Mouse (Mus musculus) neural tube, embryonic 12.5 days (tissue): ENCODE data around the gene Kif6. TPM values are rescaled to one million over a fixed set of nuclear protein-coding genes. Genes with fewer than 3 reads are reported as not detected.

Experiments
- ATAC-seq: fragments of 200-750 bp; cut with Nextera tagmentation; 2 replicates; pipeline ENCODE4 v1.8.0; 2017; ENCODE audit warnings: low read depth, mild to moderate bottlenecking, moderate TSS enrichment, moderate library complexity; ENCODE audit not compliant: low FRiP score
- H3K27ac ChIP-seq: fragments of 300-500 bp; sonication (generic); 2 replicates; pipeline ENCODE4 v1.5.1; 2016
- H3K27me3 ChIP-seq: fragments of 300-500 bp; sonication (generic); replicated peaks from 2 replicates; pipeline ENCODE4 v1.6.1; 2016; ENCODE audit warnings: mild to moderate bottlenecking
- H3K36me3 ChIP-seq: fragments of 300-500 bp; sonication (generic); 2 replicates; pipeline ENCODE4 v1.6.1; 2016; ENCODE audit warnings: mild to moderate bottlenecking
- H3K4me1 ChIP-seq: fragments of 300-500 bp; sonication (generic); 2 replicates; pipeline ENCODE4 v1.6.1; 2016
- H3K4me2 ChIP-seq: fragments of 300-500 bp; sonication (generic); replicated peaks from 2 replicates; pipeline ENCODE4 v1.6.1; 2016; ENCODE audit warnings: mild to moderate bottlenecking
- H3K4me3 ChIP-seq: fragments of 300-500 bp; sonication (generic); 2 replicates; pipeline ENCODE4 v1.5.1; 2016
- H3K9ac ChIP-seq: fragments of 300-500 bp; sonication (generic); 2 replicates; pipeline ENCODE4 v1.6.1; 2016; ENCODE audit warnings: mild to moderate bottlenecking
- H3K9me3 ChIP-seq: fragments of 300-500 bp; sonication (generic); 2 replicates; pipeline ENCODE4 v1.6.1; 2016; ENCODE audit warnings: mild to moderate bottlenecking
- WGBS: fragments of 180-500 bp; shearing (Covaris S2); methylation state at CpG from one replicate; pipeline ENCODE4 v1.1.7; 2016; 5-methylcytosine and 5-hydroxymethylcytosine counted together
- polyA plus RNA-seq: library from polyadenylated mRNA; unstranded; fragments of >200 nt; fragmentation: Nextera tagmentation; extraction: Ambion mirVana; gene quantifications from 2 replicates; pipeline ENCODE4 v1.2.1, GENCODE M21; 2016

The Kif6 gene
- 3.5 and 3.8 TPM in 2 replicates for polyA plus RNA-seq

- H3K27ac ChIP-seq, result no peak within 1 kb of the TSS
- H3K36me3 ChIP-seq, result no peaks in the 10 kb centered on the region
- ATAC-seq, result peak; percentile 97
Measured at GRCm38 (mm10) chr17:49614577-49615235, at the start of gene Kif6. Gene Kif6, plus strand, starts transcription at chr17:49615136.

GRCm38 (mm10) chr17:49568717-49569116, 46.2 kb upstream of the Kif6 start:
- ATAC-seq, result no peak
- Histone ChIP-seq H3K4me1 (peaks cover 8% of the 10 kb centered on the region), H3K36me3 (no peaks in the 10 kb centered on the region), H3K4me2 (no peak overlapping the region), H3K9me3 (no peaks in the 10 kb centered on the region), H3K9ac (no peak overlapping the region), H3K27ac (no peak overlapping the region), H3K27me3 (no peaks in the 10 kb centered on the region), H3K4me3 (no peak overlapping the region)
- WGBS, result 82% methylated on average over 8 of the region's 8 CpGs

More at GRCm38 (mm10) chr17:49614577-49615235, at the start of gene Kif6:
- no peaks in the 10 kb centered on the region for H3K9me3 ChIP-seq
- H3K9ac ChIP-seq, result peak within 1 kb of the TSS; percentile 60
- peak within 1 kb of the TSS; percentile 65 for H3K4me3 ChIP-seq
- no peaks in the 10 kb centered on the region for H3K27me3 ChIP-seq
- peak within 1 kb of the TSS; percentile 93 for H3K4me2 ChIP-seq
- 2% methylated on average over 27 of the region's 27 CpGs for WGBS
- H3K4me1 ChIP-seq, result peaks cover 11% of the 10 kb centered on the region; the same call in 1 of the 2 replicates

GRCm38 (mm10) chr17:49577321-49577720, 37.6 kb upstream of the Kif6 start:
- WGBS, result 96% methylated on average over 3 of the region's 3 CpGs
- H3K4me3 ChIP-seq, result no peak overlapping the region
- no peaks in the 10 kb centered on the region for H3K27me3 ChIP-seq
- no peaks in the 10 kb centered on the region for H3K36me3 ChIP-seq
- H3K4me1 ChIP-seq, result no peaks in the 10 kb centered on the region
- no peak overlapping the region for H3K4me2 ChIP-seq
- no peaks in the 10 kb centered on the region for H3K9me3 ChIP-seq
- H3K9ac ChIP-seq, result no peak overlapping the region
- no peak overlapping the region for H3K27ac ChIP-seq
- ATAC-seq, result no peak

GRCm38 (mm10) chr17:49582471-49582870, 32.5 kb upstream of the Kif6 start:
- no peak overlapping the region for H3K9ac ChIP-seq
- no peak overlapping the region for H3K27ac ChIP-seq
- H3K4me1 ChIP-seq, result no peaks in the 10 kb centered on the region
- no peak for ATAC-seq
- WGBS, result 35% methylated on average over 11 of the region's 11 CpGs
- no peaks in the 10 kb centered on the region for H3K9me3 ChIP-seq
- H3K36me3 ChIP-seq, result no peaks in the 10 kb centered on the region
- H3K4me3 ChIP-seq, result no peak overlapping the region
- no peaks in the 10 kb centered on the region for H3K27me3 ChIP-seq
- H3K4me2 ChIP-seq, result no peak overlapping the region

GRCm38 (mm10) chr17:49590051-49590450, 24.9 kb upstream of the Kif6 start:
- no peaks in the 10 kb centered on the region for H3K9me3 ChIP-seq
- no peak overlapping the region for H3K4me2 ChIP-seq
- peak; percentile 29; the same call in 1 of the 2 replicates for ATAC-seq
- WGBS, result 28% methylated on average over 8 of the region's 8 CpGs
- H3K4me3 ChIP-seq, result no peak overlapping the region
- H3K27me3 ChIP-seq, result no peaks in the 10 kb centered on the region
- H3K36me3 ChIP-seq, result no peaks in the 10 kb centered on the region
- 0 out of 2 replicates have a peak, but pooled peaks cover 5% of the 10 kb centered on the region for H3K4me1 ChIP-seq
- no peak overlapping the region for H3K27ac ChIP-seq
- no peak overlapping the region for H3K9ac ChIP-seq

- Histone ChIP-seq H3K4me3 (no peak overlapping the region), H3K27me3 (no peaks in the 10 kb centered on the region), H3K4me1 (peaks cover 5% of the 10 kb centered on the region; the same call in 1 of the 2 replicates), H3K9me3 (no peaks in the 10 kb centered on the region), H3K36me3 (no peaks in the 10 kb centered on the region), H3K9ac (no peak overlapping the region), H3K27ac (no peak overlapping the region), H3K4me2 (no peak overlapping the region)
- 85% methylated on average over 4 of the region's 4 CpGs for whole genome bisulfite sequencing
- no peak for ATAC-seq
Measured at GRCm38 (mm10) chr17:49605397-49605796, 9.5 kb upstream of the Kif6 start.

- WGBS, result 19% methylated on average over 7 of the region's 7 CpGs
- H3K27ac ChIP-seq, result peak overlapping the region; percentile 27; the same call in 1 of the 2 replicates
- peak overlapping the region; percentile 6; the same call in 1 of the 2 replicates for H3K4me2 ChIP-seq
- no peaks in the 10 kb centered on the region for H3K36me3 ChIP-seq
- peaks cover 5% of the 10 kb centered on the region; the same call in 1 of the 2 replicates for H3K4me1 ChIP-seq
- ATAC-seq, result peak; percentile 85
- H3K9ac ChIP-seq, result no peak overlapping the region
- no peaks in the 10 kb centered on the region for H3K27me3 ChIP-seq
- H3K9me3 ChIP-seq, result no peaks in the 10 kb centered on the region
- no peak overlapping the region for H3K4me3 ChIP-seq
Measured at GRCm38 (mm10) chr17:49607351-49608027, 7.4 kb upstream of the Kif6 start.

GRCm38 (mm10) chr17:49610296-49610695, 4.6 kb upstream of the Kif6 start:
- no peak overlapping the region for H3K27ac ChIP-seq
- H3K4me1 ChIP-seq, result peaks cover 11% of the 10 kb centered on the region; the same call in 1 of the 2 replicates
- WGBS, result 52% methylated on average over 8 of the region's 8 CpGs
- no peak for ATAC-seq
- no peaks in the 10 kb centered on the region for H3K36me3 ChIP-seq
- H3K9ac ChIP-seq, result no peak overlapping the region
- H3K4me3 ChIP-seq, result no peak overlapping the region
- no peaks in the 10 kb centered on the region for H3K27me3 ChIP-seq
- H3K9me3 ChIP-seq, result no peaks in the 10 kb centered on the region
- H3K4me2 ChIP-seq, result no peak overlapping the region

GRCm38 (mm10) chr17:49615241-49615651, 310 bp downstream of the Kif6 start:
- Histone ChIP-seq H3K9me3 (no peaks in the 10 kb centered on the region), H3K4me2 (peak overlapping the region; percentile 93)
- under 1% methylated on average over 26 of the region's 26 CpGs for WGBS

GRCm38 (mm10) chr17:49624572-49624971, 9.6 kb downstream of the Kif6 start:
- Histone ChIP-seq H3K4me2 (no peak overlapping the region), H3K36me3 (no peaks in the 10 kb centered on the region), H3K27me3 (no peaks in the 10 kb centered on the region), H3K9me3 (no peaks in the 10 kb centered on the region), H3K4me3 (no peak overlapping the region), H3K9ac (no peak overlapping the region), H3K4me1 (no peaks in the 10 kb centered on the region), H3K27ac (no peak overlapping the region)
- WGBS, result 73% methylated on average over 9 of the region's 9 CpGs
- no peak for ATAC-seq

More at GRCm38 (mm10) chr17:49615241-49615651, 310 bp downstream of the Kif6 start:
- Histone ChIP-seq H3K4me1 (peaks cover 11% of the 10 kb centered on the region; the same call in 1 of the 2 replicates), H3K36me3 (no peaks in the 10 kb centered on the region), H3K27ac (no peak overlapping the region), H3K9ac (peak overlapping the region; percentile 60), H3K4me3 (peak overlapping the region; percentile 65), H3K27me3 (no peaks in the 10 kb centered on the region)
- peak; percentile 81 for ATAC-seq

GRCm38 (mm10) chr17:49627011-49627794, 12.3 kb downstream of the Kif6 start:
- WGBS, result 82% methylated on average over 13 of the region's 13 CpGs
- no peak overlapping the region for H3K4me2 ChIP-seq
- H3K4me3 ChIP-seq, result no peak overlapping the region
- no peaks in the 10 kb centered on the region for H3K4me1 ChIP-seq
- no peaks in the 10 kb centered on the region for H3K36me3 ChIP-seq
- H3K9me3 ChIP-seq, result no peaks in the 10 kb centered on the region
- no peak overlapping the region for H3K9ac ChIP-seq
- no peaks in the 10 kb centered on the region for H3K27me3 ChIP-seq
- H3K27ac ChIP-seq, result no peak overlapping the region
- no peak for ATAC-seq

- 89% methylated on average over 8 of the region's 8 CpGs for WGBS
- Histone ChIP-seq H3K4me2 (no peak overlapping the region), H3K9me3 (no peaks in the 10 kb centered on the region), H3K36me3 (no peaks in the 10 kb centered on the region), H3K27me3 (no peaks in the 10 kb centered on the region), H3K4me3 (no peak overlapping the region), H3K4me1 (no peaks in the 10 kb centered on the region), H3K9ac (no peak overlapping the region), H3K27ac (no peak overlapping the region)
- no peak for ATAC-seq
Measured at GRCm38 (mm10) chr17:49628875-49629274, 13.9 kb downstream of the Kif6 start.
